Mouse (Mus musculus): ENCODE measurements around the gene Pard3. TPM values are rescaled to one million over a fixed set of nuclear protein-coding genes. Genes with fewer than 3 reads are reported as not detected.

Pard3 gene
- polyA plus RNA-seq, 1 experiment from 2014 or later, result 33.8 TPM

- 70% methylated on average over 2 of the region's 2 CpGs for WGBS
- Histone ChIP-seq H3K27me3 (ENCODE audit: insufficient read depth, low read length) (no peaks in the 10 kb centered on the region), H3K4me2 (no peak overlapping the region), H3K9ac (no peak overlapping the region), H3K4me1 (ENCODE audit: insufficient read depth) (peaks cover 16% of the 10 kb centered on the region; the same call in 1 of the 2 replicates), H3K27ac (ENCODE audit: low read depth) (no peak overlapping the region), H3K36me3 (ENCODE audit: insufficient read depth) (no peaks in the 10 kb centered on the region), H3K9me3 (ENCODE audit: low read depth, low read length) (no peaks in the 10 kb centered on the region), H3K4me3 (ENCODE audit: low read depth, low read length) (no peak overlapping the region)
- DNase-seq, result no peak
- ATAC-seq (ENCODE audit: insufficient read depth), result no peak
- TF ChIP-seq CTCF (IDR thresholded peaks at IDR 0.05; ENCODE audit: low read depth), result no peak
Observed at GRCm38 (mm10) chr8:127082486-127082885, 18.8 kb downstream of the Pard3 start.

- TF ChIP-seq CTCF (IDR thresholded peaks at IDR 0.05; ENCODE audit: low read depth), result no peak
- Histone ChIP-seq H3K36me3 (ENCODE audit: insufficient read depth) (no peaks in the 10 kb centered on the region), H3K27me3 (ENCODE audit: insufficient read depth, low read length) (no peaks in the 10 kb centered on the region), H3K27ac (ENCODE audit: low read depth) (no peak overlapping the region), H3K9me3 (ENCODE audit: low read depth, low read length) (no peaks in the 10 kb centered on the region), H3K4me3 (ENCODE audit: low read depth, low read length) (no peak overlapping the region), H3K4me1 (ENCODE audit: insufficient read depth) (peaks cover 21% of the 10 kb centered on the region), H3K4me2 (no peak overlapping the region), H3K9ac (no peak overlapping the region)
- DNase-seq (no peak), ATAC-seq (ENCODE audit: insufficient read depth) (no peak)
- WGBS, result 62% methylated on average over 6 of the region's 6 CpGs
Observed at GRCm38 (mm10) chr8:127084565-127084964, 20.9 kb downstream of the Pard3 start.

GRCm38 (mm10) chr8:127087434-127087833, 23.7 kb downstream of the Pard3 start:
- DNase-seq (no peak), ATAC-seq (ENCODE audit: insufficient read depth) (no peak)
- H3K9ac ChIP-seq, result no peak overlapping the region
- no peak for TF ChIP-seq CTCF (IDR thresholded peaks at IDR 0.05; ENCODE audit: low read depth)
- H3K27me3 ChIP-seq (ENCODE audit: insufficient read depth, low read length), result no peaks in the 10 kb centered on the region
- no peak overlapping the region for H3K4me3 ChIP-seq (ENCODE audit: low read depth, low read length)
- no peak overlapping the region for H3K27ac ChIP-seq (ENCODE audit: low read depth)
- H3K4me1 ChIP-seq (ENCODE audit: insufficient read depth), result peaks cover 21% of the 10 kb centered on the region
- H3K9me3 ChIP-seq (ENCODE audit: low read depth, low read length), result no peaks in the 10 kb centered on the region
- 19% methylated on average over 1 of the region's 1 CpGs for WGBS
- no peaks in the 10 kb centered on the region for H3K36me3 ChIP-seq (ENCODE audit: insufficient read depth)
- H3K4me2 ChIP-seq, result no peak overlapping the region

- Histone ChIP-seq H3K4me3 (ENCODE audit: low read depth, low read length) (no peak overlapping the region), H3K27me3 (ENCODE audit: insufficient read depth, low read length) (no peaks in the 10 kb centered on the region), H3K9me3 (ENCODE audit: low read depth, low read length) (no peaks in the 10 kb centered on the region), H3K4me1 (ENCODE audit: insufficient read depth) (peaks cover 29% of the 10 kb centered on the region), H3K36me3 (ENCODE audit: insufficient read depth) (no peaks in the 10 kb centered on the region), H3K9ac (no peak overlapping the region), H3K27ac (ENCODE audit: low read depth) (no peak overlapping the region), H3K4me2 (no peak overlapping the region)
- no peak for DNase-seq
- WGBS, result 13% methylated on average over 9 of the region's 9 CpGs
- TF ChIP-seq CTCF (IDR thresholded peaks at IDR 0.05; ENCODE audit: low read depth), result no peak
- 0 out of 2 replicates have a peak, but pooled peaks have one; percentile 21 for ATAC-seq (ENCODE audit: insufficient read depth)
Observed at GRCm38 (mm10) chr8:127088372-127088771, 24.7 kb downstream of the Pard3 start.

- ATAC-seq (ENCODE audit: insufficient read depth), result no peak
- Histone ChIP-seq H3K36me3 (ENCODE audit: insufficient read depth) (no peaks in the 10 kb centered on the region), H3K27me3 (ENCODE audit: insufficient read depth, low read length) (no peaks in the 10 kb centered on the region), H3K27ac (ENCODE audit: low read depth) (no peak overlapping the region), H3K4me1 (ENCODE audit: insufficient read depth) (peaks cover 29% of the 10 kb centered on the region), H3K9ac (no peak overlapping the region), H3K4me2 (no peak overlapping the region), H3K4me3 (ENCODE audit: low read depth, low read length) (no peak overlapping the region), H3K9me3 (ENCODE audit: low read depth, low read length) (no peaks in the 10 kb centered on the region)
- DNase-seq, result peak; percentile 51
- 43% methylated on average over 8 of the region's 8 CpGs for WGBS
- TF ChIP-seq CTCF (IDR thresholded peaks at IDR 0.05; ENCODE audit: low read depth), result no peak
Observed at GRCm38 (mm10) chr8:127089021-127089420, 25.3 kb downstream of the Pard3 start.

- H3K9me3 ChIP-seq (ENCODE audit: low read depth, low read length), result no peaks in the 10 kb centered on the region
- TF ChIP-seq CTCF (IDR thresholded peaks at IDR 0.05; ENCODE audit: low read depth), result no peak
- no peaks in the 10 kb centered on the region for H3K27me3 ChIP-seq (ENCODE audit: insufficient read depth, low read length)
- no peak overlapping the region for H3K4me3 ChIP-seq (ENCODE audit: low read depth, low read length)
- no peak overlapping the region for H3K27ac ChIP-seq (ENCODE audit: low read depth)
- ATAC-seq (ENCODE audit: insufficient read depth), result no peak
- no peaks in the 10 kb centered on the region for H3K36me3 ChIP-seq (ENCODE audit: insufficient read depth)
- no peak overlapping the region for H3K9ac ChIP-seq
- WGBS, result 80% methylated on average over 4 of the region's 4 CpGs
- no peak for DNase-seq
- no peak overlapping the region for H3K4me2 ChIP-seq
- peaks cover 29% of the 10 kb centered on the region for H3K4me1 ChIP-seq (ENCODE audit: insufficient read depth)
Observed at GRCm38 (mm10) chr8:127090435-127090834, 26.7 kb downstream of the Pard3 start.

GRCm38 (mm10) chr8:127091936-127092335, 28.2 kb downstream of the Pard3 start:
- DNase-seq (no peak), ATAC-seq (ENCODE audit: insufficient read depth) (no peak)
- H3K4me1 ChIP-seq (ENCODE audit: insufficient read depth), result peaks cover 29% of the 10 kb centered on the region
- no peaks in the 10 kb centered on the region for H3K27me3 ChIP-seq (ENCODE audit: insufficient read depth, low read length)
- no peak overlapping the region for H3K27ac ChIP-seq (ENCODE audit: low read depth)
- no peak for TF ChIP-seq CTCF (IDR thresholded peaks at IDR 0.05; ENCODE audit: low read depth)
- H3K4me2 ChIP-seq, result no peak overlapping the region
- H3K4me3 ChIP-seq (ENCODE audit: low read depth, low read length), result no peak overlapping the region
- H3K9ac ChIP-seq, result no peak overlapping the region
- no peaks in the 10 kb centered on the region for H3K9me3 ChIP-seq (ENCODE audit: low read depth, low read length)
- no peaks in the 10 kb centered on the region for H3K36me3 ChIP-seq (ENCODE audit: insufficient read depth)
- 87% methylated on average over 3 of the region's 3 CpGs for WGBS
